12 mouse cellular contexts compared by ENCODE assay signal in the genomic region with DNA sequence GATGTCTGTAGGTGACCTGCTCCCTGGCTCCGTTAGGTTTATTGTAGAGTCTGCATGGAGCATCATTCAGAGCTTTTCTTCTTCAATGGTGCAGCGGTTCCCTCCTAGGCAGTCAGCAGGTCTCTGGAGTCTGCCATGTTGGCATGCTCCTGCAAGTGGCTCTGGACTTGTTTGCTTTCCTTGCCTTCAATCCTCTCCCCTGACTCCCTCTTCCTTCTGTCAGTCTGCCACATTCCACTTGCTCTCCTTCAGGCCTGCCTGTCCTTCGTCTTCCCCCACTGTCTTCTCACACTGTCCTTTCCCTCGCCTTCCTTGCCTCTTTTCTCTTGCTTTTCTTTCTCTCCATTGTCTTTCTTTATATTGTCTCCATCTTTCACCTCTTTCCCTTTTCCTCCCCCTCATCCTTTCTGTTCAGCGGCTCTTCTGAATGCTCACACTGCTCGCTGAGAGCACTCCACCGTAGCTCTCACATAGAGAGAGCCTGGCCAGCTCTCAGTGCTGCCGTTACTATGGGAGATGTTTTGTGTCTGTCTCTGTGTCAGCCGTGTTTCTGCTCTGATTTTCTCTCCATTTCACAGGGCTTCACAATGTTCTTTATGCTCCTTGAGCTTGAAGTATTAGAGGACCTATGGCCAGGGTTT.
DNase-seq lines count a peak whose midpoint lies in the region; ATAC-seq and TF ChIP-seq lines count a peak whose summit lies in the region.
"Had no signal": no experiment of that assay in that cellular context is flagged by ENCODE, and none has a peak within 500 bp of the region (broad histone marks: within the 10 kb centered on the region; RNA-seq: fewer than 3 reads in every experiment).

No protein-coding gene starts in this region.

- H3K4me2 ChIP-seq in heart, embryonic 15.5 days = no peak overlapping the region
- H3K4me2 ChIP-seq in forebrain, embryonic 15.5 days (replicated peaks) = no peak overlapping the region
- H3K4me2 ChIP-seq in hindbrain, postnatal 0 days (ENCODE audit: low read depth, low read length) = 0 out of 2 replicates have a peak overlapping the region, but pooled peaks have one; percentile 14
- H3K4me2 ChIP-seq in neural tube, embryonic 14.5 days (ENCODE audit: low read depth, low read length) = no peak overlapping the region
- H3K4me2 ChIP-seq: liver, embryonic 11.5 days had no signal

- 56% methylated on average over 9 of the region's 9 CpGs for WGBS in heart, embryonic 15.5 days
- 64% methylated on average over 9 of the region's 9 CpGs for WGBS in heart, embryonic 10.5 days
- WGBS in forebrain, embryonic 15.5 days = 24% methylated on average over 9 of the region's 9 CpGs
- 21% methylated on average over 9 of the region's 9 CpGs for WGBS in hindbrain, postnatal 0 days
- 27% methylated on average over 9 of the region's 9 CpGs for WGBS in neural tube, embryonic 14.5 days

- no peaks in the 10 kb centered on the region for H3K4me1 ChIP-seq in heart, embryonic 15.5 days (replicated peaks)
- H3K4me1 ChIP-seq in heart, embryonic 10.5 days = peaks cover 8% of the 10 kb centered on the region; the same call in 1 of the 2 replicates
- peaks cover 26% of the 10 kb centered on the region for H3K4me1 ChIP-seq in forebrain, embryonic 15.5 days
- no peaks in the 10 kb centered on the region for H3K4me1 ChIP-seq in hindbrain, postnatal 0 days (ENCODE audit: insufficient read depth, low read length)
- peaks cover 5% of the 10 kb centered on the region; the same call in 1 of the 2 replicates for H3K4me1 ChIP-seq in neural tube, embryonic 14.5 days (ENCODE audit: control insufficient read depth, insufficient read depth, low read length)

- DNase-seq in heart, embryonic 10.5 days (ENCODE audit: low spot score) = no peak
- peak; percentile 60 for DNase-seq in hindbrain, postnatal 0 days (ENCODE audit: low spot score)
- DNase-seq in adrenal gland, postnatal 25 days = no peak
- no peak for DNase-seq in right cerebral cortex, postnatal 4 days
- DNase-seq: cerebellum, adult 11-12 months; heart, adult 18-20 months; kidney, postnatal 10 days had no signal

- H3K27me3 ChIP-seq in heart, embryonic 15.5 days = no peaks in the 10 kb centered on the region
- H3K27me3 ChIP-seq in heart, embryonic 10.5 days (ENCODE audit: insufficient read depth, poor library complexity, severe bottlenecking) = no peaks in the 10 kb centered on the region
- no peaks in the 10 kb centered on the region for H3K27me3 ChIP-seq in forebrain, embryonic 15.5 days
- H3K27me3 ChIP-seq in hindbrain, postnatal 0 days (ENCODE audit: insufficient read depth, low read length) = no peaks in the 10 kb centered on the region
- no peaks in the 10 kb centered on the region for H3K27me3 ChIP-seq in neural tube, embryonic 14.5 days (ENCODE audit: control insufficient read depth, insufficient read depth, low read length)

- no peak overlapping the region for H3K9ac ChIP-seq in heart, embryonic 15.5 days
- H3K9ac ChIP-seq in forebrain, embryonic 15.5 days (replicated peaks) = no peak overlapping the region
- no peak overlapping the region for H3K9ac ChIP-seq in hindbrain, postnatal 0 days (replicated peaks; ENCODE audit: low read length)
- no peak overlapping the region for H3K9ac ChIP-seq in neural tube, embryonic 14.5 days (replicated peaks; ENCODE audit: low read depth, low read length)

- no peak for TF ChIP-seq CTCF in hindbrain, postnatal 0 days (IDR thresholded peaks at IDR 0.05; ENCODE audit: low read depth)

- no peak for ATAC-seq in heart, embryonic 15.5 days (replicated peaks; ENCODE audit: insufficient number of reproducible peaks, insufficient read depth, low FRiP score, low read depth)
- ATAC-seq in forebrain, embryonic 15.5 days (replicated peaks) = peak; percentile 53; the same call in 1 of the 2 replicates
- peak; percentile 53; the same call in 1 of the 2 replicates for ATAC-seq in hindbrain, postnatal 0 days
- no peak; the same call in 1 of the 2 replicates for ATAC-seq in neural tube, embryonic 14.5 days (ENCODE audit: low read depth)
- no peak for ATAC-seq in CD4-positive, CD25-positive, alpha-beta regulatory T cell, adult 4 months

- H3K4me3 ChIP-seq in heart, embryonic 15.5 days = no peak overlapping the region
- H3K4me3 ChIP-seq in heart, embryonic 10.5 days = no peak overlapping the region
- H3K4me3 ChIP-seq in forebrain, embryonic 15.5 days = no peak overlapping the region
- no peak overlapping the region for H3K4me3 ChIP-seq in hindbrain, postnatal 0 days (ENCODE audit: low read length)
- no peak overlapping the region for H3K4me3 ChIP-seq in neural tube, embryonic 14.5 days (ENCODE audit: low read depth, low read length)

- H3K36me3 ChIP-seq in heart, embryonic 15.5 days = no peaks in the 10 kb centered on the region
- 0 out of 2 replicates have a peak, but pooled peaks cover 2% of the 10 kb centered on the region for H3K36me3 ChIP-seq in heart, embryonic 10.5 days
- H3K36me3 ChIP-seq in forebrain, embryonic 15.5 days = no peaks in the 10 kb centered on the region
- no peaks in the 10 kb centered on the region for H3K36me3 ChIP-seq in hindbrain, postnatal 0 days (ENCODE audit: insufficient read depth, low read length)
- no peaks in the 10 kb centered on the region for H3K36me3 ChIP-seq in neural tube, embryonic 14.5 days (ENCODE audit: control insufficient read depth, insufficient read depth, low read length)

- no peaks in the 10 kb centered on the region for H3K9me3 ChIP-seq in heart, embryonic 15.5 days (replicated peaks)
- no peaks in the 10 kb centered on the region for H3K9me3 ChIP-seq in heart, embryonic 10.5 days
- no peaks in the 10 kb centered on the region for H3K9me3 ChIP-seq in forebrain, embryonic 15.5 days
- no peaks in the 10 kb centered on the region for H3K9me3 ChIP-seq in hindbrain, postnatal 0 days (ENCODE audit: low read length)
- H3K9me3 ChIP-seq in neural tube, embryonic 14.5 days (ENCODE audit: control insufficient read depth, low read length) = no peaks in the 10 kb centered on the region

- 0 out of 2 replicates have a peak overlapping the region, but pooled peaks have one; percentile 20 for H3K27ac ChIP-seq in heart, embryonic 15.5 days
- H3K27ac ChIP-seq in heart, embryonic 10.5 days = no peak overlapping the region
- peak overlapping the region; percentile 49 for H3K27ac ChIP-seq in forebrain, embryonic 15.5 days (replicated peaks)
- peak overlapping the region; percentile 63; the same call in 1 of the 2 replicates for H3K27ac ChIP-seq in hindbrain, postnatal 0 days
- H3K27ac ChIP-seq in neural tube, embryonic 14.5 days (ENCODE audit: low read depth, low read length) = peak overlapping the region; percentile 48; the same call in 1 of the 2 replicates

Comparison
In these comparisons a context has a peak if more than half of its experiments do, and no peak if none do; other contexts are left out.
1. ATAC-seq: peak in forebrain, embryonic 15.5 days (single experiment) and hindbrain, postnatal 0 days (single experiment); none in heart, embryonic 15.5 days (single experiment), neural tube, embryonic 14.5 days (single experiment) and CD4-positive, CD25-positive, alpha-beta regulatory T cell, adult 4 months (single experiment).